Comparison of ENCODE assay signal across 13 mouse cellular contexts in the genomic region with DNA sequence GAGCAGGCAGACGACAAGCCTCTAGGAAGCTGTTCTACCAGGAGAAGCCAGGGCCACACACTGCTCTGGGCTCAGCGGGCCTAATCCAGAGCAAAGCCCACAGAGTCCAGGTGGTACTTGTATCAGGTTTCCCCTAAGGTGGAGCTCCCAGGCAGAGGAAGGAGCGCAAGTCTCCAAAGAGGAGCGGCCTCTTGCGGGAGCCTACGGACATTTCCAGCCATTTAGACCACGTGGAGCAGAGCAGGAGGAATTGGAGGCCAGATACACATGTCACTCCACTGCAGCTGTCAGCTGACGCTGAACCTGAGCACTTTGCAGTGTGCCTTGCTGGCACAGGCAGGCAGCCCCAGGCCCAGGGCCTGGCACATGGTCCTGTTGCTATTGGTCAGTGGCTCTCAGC. TPM values are rescaled to one million over a fixed set of nuclear protein-coding genes. Genes with fewer than 3 reads are reported as not detected.
DNase-seq lines count a peak whose midpoint lies in the region; ATAC-seq lines count a peak whose summit lies in the region.
"Had no signal": no experiment of that assay in that cellular context is flagged by ENCODE, and none has a peak within 500 bp of the region (broad histone marks: within the 10 kb centered on the region; RNA-seq: fewer than 3 reads in every experiment).

No protein-coding gene starts in this region.

- no peak overlapping the region for H3K4me2 ChIP-seq in forebrain, embryonic 15.5 days (replicated peaks)
- no peak overlapping the region for H3K4me2 ChIP-seq in hindbrain, embryonic 13.5 days
- no peak overlapping the region for H3K4me2 ChIP-seq in hindbrain, embryonic 16.5 days (ENCODE audit: low read length)
- no peak overlapping the region for H3K4me2 ChIP-seq in limb, embryonic 11.5 days (ENCODE audit: low read depth, severe bottlenecking)

- peaks cover 52% of the 10 kb centered on the region for H3K27me3 ChIP-seq in forebrain, embryonic 10.5 days (ENCODE audit: poor library complexity, severe bottlenecking)
- H3K27me3 ChIP-seq in forebrain, embryonic 15.5 days = peaks cover 2% of the 10 kb centered on the region; the same call in 1 of the 2 replicates
- no peaks in the 10 kb centered on the region for H3K27me3 ChIP-seq in hindbrain, embryonic 13.5 days
- no peaks in the 10 kb centered on the region for H3K27me3 ChIP-seq in hindbrain, embryonic 16.5 days (replicated peaks; ENCODE audit: control insufficient read depth, insufficient read depth, low read length)
- H3K27me3 ChIP-seq in limb, embryonic 11.5 days (ENCODE audit: control insufficient read depth, insufficient read depth, low read length) = no peaks in the 10 kb centered on the region

- no peaks in the 10 kb centered on the region for H3K9me3 ChIP-seq in forebrain, embryonic 10.5 days
- no peaks in the 10 kb centered on the region for H3K9me3 ChIP-seq in forebrain, embryonic 15.5 days
- H3K9me3 ChIP-seq in hindbrain, embryonic 13.5 days = no peaks in the 10 kb centered on the region
- no peaks in the 10 kb centered on the region for H3K9me3 ChIP-seq in hindbrain, embryonic 16.5 days (ENCODE audit: control insufficient read depth, low read length)
- no peaks in the 10 kb centered on the region for H3K9me3 ChIP-seq in limb, embryonic 11.5 days (ENCODE audit: control insufficient read depth, low read length)
- H3K9me3 ChIP-seq: megakaryocyte, embryonic 14.5 days had no signal

- peaks cover 17% of the 10 kb centered on the region for H3K36me3 ChIP-seq in forebrain, embryonic 10.5 days (replicated peaks)
- no peaks in the 10 kb centered on the region for H3K36me3 ChIP-seq in forebrain, embryonic 15.5 days
- 0 out of 2 replicates have a peak, but pooled peaks cover 3% of the 10 kb centered on the region for H3K36me3 ChIP-seq in hindbrain, embryonic 13.5 days
- no peaks in the 10 kb centered on the region; the same call in 1 of the 2 replicates for H3K36me3 ChIP-seq in hindbrain, embryonic 16.5 days (ENCODE audit: control insufficient read depth, insufficient read depth, low read length)
- no peaks in the 10 kb centered on the region for H3K36me3 ChIP-seq in limb, embryonic 11.5 days (ENCODE audit: control insufficient read depth, insufficient read depth, low read length)
- H3K36me3 ChIP-seq: G1E had no signal

- H3K9ac ChIP-seq in forebrain, embryonic 15.5 days (replicated peaks) = no peak overlapping the region
- H3K9ac ChIP-seq in hindbrain, embryonic 13.5 days = peak overlapping the region; percentile 3; the same call in 1 of the 2 replicates
- no peak overlapping the region for H3K9ac ChIP-seq in hindbrain, embryonic 16.5 days (ENCODE audit: low read depth, low read length)
- H3K9ac ChIP-seq in limb, embryonic 11.5 days (ENCODE audit: low read length) = no peak overlapping the region

- ATAC-seq in forebrain, embryonic 15.5 days (replicated peaks) = no peak
- no peak for ATAC-seq in hindbrain, embryonic 13.5 days (ENCODE audit: low FRiP score)
- ATAC-seq in hindbrain, embryonic 16.5 days = no peak
- ATAC-seq in limb, embryonic 11.5 days (ENCODE audit: insufficient number of reproducible peaks, low FRiP score, low TSS enrichment, low read depth) = peak; percentile 31; the same call in 1 of the 2 replicates

- H3K4me1 ChIP-seq in forebrain, embryonic 10.5 days = peaks cover 93% of the 10 kb centered on the region
- H3K4me1 ChIP-seq in forebrain, embryonic 15.5 days = peaks cover 49% of the 10 kb centered on the region
- H3K4me1 ChIP-seq in hindbrain, embryonic 13.5 days (replicated peaks) = peaks cover 89% of the 10 kb centered on the region
- H3K4me1 ChIP-seq in hindbrain, embryonic 16.5 days (ENCODE audit: control insufficient read depth, insufficient read depth, low read depth, low read length) = peaks cover 63% of the 10 kb centered on the region
- peaks cover 57% of the 10 kb centered on the region for H3K4me1 ChIP-seq in limb, embryonic 11.5 days (ENCODE audit: control insufficient read depth, insufficient read depth, low read length)

- 0 out of 2 replicates have a peak overlapping the region, but pooled peaks have one; percentile 20 for H3K27ac ChIP-seq in forebrain, embryonic 10.5 days
- no peak overlapping the region for H3K27ac ChIP-seq in forebrain, embryonic 15.5 days (replicated peaks)
- peak overlapping the region; percentile 74; the same call in 1 of the 2 replicates for H3K27ac ChIP-seq in hindbrain, embryonic 13.5 days
- H3K27ac ChIP-seq in hindbrain, embryonic 16.5 days (ENCODE audit: low read depth, low read length) = no peak overlapping the region
- 0 out of 2 replicates have a peak overlapping the region, but pooled peaks have one; percentile 14 for H3K27ac ChIP-seq in limb, embryonic 11.5 days (replicated peaks; ENCODE audit: low read depth, low read length)

- DNase-seq in forebrain, embryonic 10.5 days (ENCODE audit: extremely low spot score, low spot score) = no peak
- peak; percentile 31 for DNase-seq in cerebellum, adult 9-11 months
- DNase-seq in limb, embryonic 11.5 days (ENCODE audit: low spot score) = peak; percentile 50
- DNase-seq in right cerebral cortex, postnatal 36 days (ENCODE audit: low spot score in 2 of 2) = no peak
- no peak for DNase-seq in adipocyte (ENCODE audit: low spot score)
- DNase-seq: lung, adult 2 months; right cerebral cortex, postnatal 14 days; thymus, postnatal 36 days had no signal

- no peak overlapping the region for H3K4me3 ChIP-seq in forebrain, embryonic 10.5 days
- H3K4me3 ChIP-seq in forebrain, embryonic 15.5 days = no peak overlapping the region
- no peak overlapping the region for H3K4me3 ChIP-seq in hindbrain, embryonic 13.5 days
- no peak overlapping the region for H3K4me3 ChIP-seq in hindbrain, embryonic 16.5 days (ENCODE audit: low read length)
- no peak overlapping the region for H3K4me3 ChIP-seq in limb, embryonic 11.5 days (ENCODE audit: low read depth, low read length)
- H3K4me3 ChIP-seq: megakaryocyte, embryonic 14.5 days had no signal

- WGBS in forebrain, embryonic 10.5 days = 50% methylated on average over 8 of the region's 8 CpGs
- WGBS in forebrain, embryonic 15.5 days = 59% methylated on average over 8 of the region's 8 CpGs
- WGBS in hindbrain, embryonic 13.5 days = 50% methylated on average over 8 of the region's 8 CpGs
- 53% methylated on average over 8 of the region's 8 CpGs for WGBS in hindbrain, embryonic 16.5 days
- 37% methylated on average over 8 of the region's 8 CpGs for WGBS in limb, embryonic 11.5 days

RNA-seq across cellular contexts. Expression of gene Ccnk, which starts 35.7 kb away (rescaled TPM):
- 3.2 and 3.9 TPM in 2 replicates for polyA plus RNA-seq in forebrain, embryonic 10.5 days (2016; fragmentation: Nextera tagmentation; extraction: Ambion mirVana)
- polyA plus RNA-seq in forebrain, embryonic 15.5 days (2015; fragmentation: Nextera tagmentation; extraction: Ambion mirVana) = 3.3 and 3.7 TPM in 2 replicates
- polyA plus RNA-seq in hindbrain, embryonic 13.5 days (2015; fragmentation: Nextera tagmentation; extraction: Ambion mirVana) = 3.8 and 4.0 TPM in 2 replicates
- 2.2 and 2.6 TPM in 2 replicates for polyA plus RNA-seq in hindbrain, embryonic 16.5 days (2015; fragmentation: Nextera tagmentation; extraction: Ambion mirVana)
- polyA plus RNA-seq in limb, embryonic 11.5 days (2014; fragmentation: Nextera tagmentation; extraction: Ambion mirVana) = 5.8 and 7.7 TPM in 2 replicates

RNA-seq across cellular contexts. Expression of gene Setd3, which starts 36.0 kb away (rescaled TPM):
- polyA plus RNA-seq in forebrain, embryonic 10.5 days (2016; fragmentation: Nextera tagmentation; extraction: Ambion mirVana) = 75.2 and 76.3 TPM in 2 replicates
- polyA plus RNA-seq in forebrain, embryonic 15.5 days (2015; fragmentation: Nextera tagmentation; extraction: Ambion mirVana) = 98.3 and 108 TPM in 2 replicates
- 99.7 and 102 TPM in 2 replicates for polyA plus RNA-seq in hindbrain, embryonic 13.5 days (2015; fragmentation: Nextera tagmentation; extraction: Ambion mirVana)
- 93.6 and 97.6 TPM in 2 replicates for polyA plus RNA-seq in hindbrain, embryonic 16.5 days (2015; fragmentation: Nextera tagmentation; extraction: Ambion mirVana)
- polyA plus RNA-seq in limb, embryonic 11.5 days (2014; fragmentation: Nextera tagmentation; extraction: Ambion mirVana) = 76.1 and 76.5 TPM in 2 replicates

Comparison
In these comparisons a context has a peak if more than half of its experiments do, and no peak if none do; other contexts are left out.
1. H3K27ac ChIP-seq: peak in forebrain, embryonic 10.5 days (single experiment), hindbrain, embryonic 13.5 days (single experiment) and limb, embryonic 11.5 days (single experiment); none in forebrain, embryonic 15.5 days (single experiment) and hindbrain, embryonic 16.5 days (single experiment).
2. DNase-seq: peak in cerebellum, adult 9-11 months (single experiment) and limb, embryonic 11.5 days (single experiment); none in forebrain, embryonic 10.5 days (single experiment), right cerebral cortex, postnatal 36 days (0 of 2) and adipocyte (single experiment).